Mouse (Mus musculus) myocyte (in vitro differentiated cells): ENCODE data around the gene Harbi1.

ENCODE experiments used
- CEBPB ChIP-seq: IDR thresholded peaks from 2 replicates; pipeline ENCODE4 v1.6.1; 2011; ENCODE audit warnings: mild to moderate bottlenecking, moderate library complexity; ENCODE audit not compliant: poor library complexity, insufficient read depth, severe bottlenecking
- E2F4 ChIP-seq: IDR thresholded peaks from one replicate; pipeline ENCODE4 v1.6.1; 2011; ENCODE audit warnings: mild to moderate bottlenecking, control low read depth, moderate library complexity; ENCODE audit not compliant: insufficient read depth
- MAX ChIP-seq: IDR thresholded peaks from one replicate; pipeline ENCODE4 v1.6.1; 2011; ENCODE audit warnings: low read depth, mild to moderate bottlenecking, control low read depth
- MYOD1 ChIP-seq, 3 experiments: IDR thresholded peaks; one replicate each; pipeline ENCODE4 v1.6.1; 2011; ENCODE audit warnings: control low read depth in 2 of 3, low read depth in 2 of 3, mild to moderate bottlenecking in 2 of 3, moderate library complexity in 1 of 3; ENCODE audit not compliant: insufficient read length in 2 of 3, control insufficient read depth in 1 of 3
- MYOG ChIP-seq, 3 experiments: IDR thresholded peaks; one replicate each; pipeline ENCODE4 v1.6.1; 2011; ENCODE audit warnings: control low read depth in 2 of 3, low read depth in 2 of 3, mild to moderate bottlenecking in 2 of 3; ENCODE audit not compliant: insufficient read length in 2 of 3, control insufficient read depth in 1 of 3, insufficient read depth in 1 of 3
- POLR2A ChIP-seq: IDR thresholded peaks from one replicate; pipeline ENCODE4 v1.6.1; 2011; ENCODE audit warnings: low read depth, mild to moderate bottlenecking, control low read depth, moderate library complexity; ENCODE audit not compliant: insufficient read length
- POLR2AphosphoS2 ChIP-seq: IDR thresholded peaks from one replicate; pipeline ENCODE4 v1.6.1; 2011; ENCODE audit warnings: low read depth, control low read depth; ENCODE audit not compliant: insufficient read length
- USF1 ChIP-seq: IDR thresholded peaks from one replicate; pipeline ENCODE4 v1.6.1; 2011; ENCODE audit warnings: low read depth, mild to moderate bottlenecking, control low read depth, moderate library complexity

DNA sequence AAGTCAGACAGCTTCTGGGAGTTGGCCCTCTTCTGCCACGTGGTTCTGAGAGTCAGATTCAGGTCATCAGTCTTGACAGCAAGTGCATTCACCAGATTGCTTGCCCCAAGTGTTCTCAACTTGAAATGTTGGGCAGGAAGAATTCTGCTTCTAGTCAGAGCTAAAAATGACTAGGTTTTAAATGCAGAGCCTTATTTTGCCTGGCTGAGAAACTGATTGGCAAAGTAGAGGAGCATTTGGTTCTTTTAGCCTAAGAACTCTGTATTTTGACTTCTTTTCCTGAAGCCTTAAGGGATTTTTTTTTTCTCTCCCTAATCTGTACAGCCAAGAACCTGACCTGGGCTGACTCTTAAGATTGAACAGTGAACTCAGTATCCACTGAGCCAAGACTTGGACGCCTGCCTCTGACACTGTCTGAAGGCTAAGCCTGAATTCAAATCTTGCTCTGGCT is 39.2 kb downstream of the Harbi1 start:
- TF ChIP-seq POLR2A (no peak), CEBPB (no peak), MAX (no peak), MYOD1 (IDR thresholded peaks at IDR 0.05; ENCODE audit: control insufficient read depth in 1 of 3, insufficient read length in 2 of 3, low read depth in 2 of 3) (no peak), POLR2AphosphoS2 (no peak), USF1 (no peak), E2F4 (no peak), MYOG (IDR thresholded peaks at IDR 0.05; ENCODE audit: control insufficient read depth in 1 of 3, insufficient read depth in 1 of 3, insufficient read length in 2 of 3, low read depth in 2 of 3) (no peak)
